Mouse (Mus musculus) MN1 (cell line): ENCODE measurements around the gene E2f3.

Experiments
- DNase-seq: peaks from one replicate; pipeline ENCODE4 v3.0.0-alpha.2; 2016; ENCODE audit warnings: low spot score

The E2f3 gene

DNA sequence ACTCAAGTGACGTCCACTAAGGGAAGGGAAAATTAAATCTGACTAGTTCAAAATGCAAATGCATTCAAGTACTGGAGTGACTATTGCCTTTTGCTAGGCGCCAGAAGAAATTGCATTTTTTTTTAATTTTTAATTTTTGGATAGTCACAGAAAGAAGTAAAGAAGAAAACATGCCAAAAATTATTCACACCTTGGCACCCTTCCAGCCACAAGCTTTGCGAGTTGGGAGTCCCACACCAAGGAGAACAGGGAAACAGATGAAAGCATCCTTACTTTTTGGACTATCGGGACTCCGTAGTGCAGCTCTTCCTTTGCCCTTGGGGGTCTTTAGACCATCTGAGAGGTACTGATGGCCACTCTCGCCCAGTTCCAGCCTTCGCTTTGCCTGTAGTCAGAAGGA is 66.0 kb downstream of the E2f3 start:
- DNase-seq: no peak

GRCm38 (mm10) chr13:29916561-29916960 is 69.3 kb downstream of the E2f3 start:
- DNase-seq: no peak

DNA sequence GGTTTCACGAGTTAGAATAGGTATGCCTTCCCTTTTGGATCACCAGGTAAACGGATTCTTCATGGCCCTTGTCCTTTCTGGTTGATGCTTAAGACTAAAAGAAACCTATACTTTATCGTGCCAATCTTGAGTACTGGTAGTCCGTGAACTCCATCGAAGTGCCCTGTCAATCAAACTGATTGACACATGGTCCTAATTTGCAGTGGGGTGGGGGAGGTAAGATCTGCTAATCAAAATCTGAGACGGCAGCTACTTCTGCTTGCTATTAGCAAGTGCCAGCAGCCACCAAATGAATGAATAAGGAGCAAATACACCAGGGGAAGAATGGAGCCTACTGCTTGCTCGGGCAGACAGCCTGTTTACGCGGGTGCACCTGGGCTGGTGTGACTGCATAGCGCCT is 72.3 kb downstream of the E2f3 start:
- DNase-seq: no peak

DNA sequence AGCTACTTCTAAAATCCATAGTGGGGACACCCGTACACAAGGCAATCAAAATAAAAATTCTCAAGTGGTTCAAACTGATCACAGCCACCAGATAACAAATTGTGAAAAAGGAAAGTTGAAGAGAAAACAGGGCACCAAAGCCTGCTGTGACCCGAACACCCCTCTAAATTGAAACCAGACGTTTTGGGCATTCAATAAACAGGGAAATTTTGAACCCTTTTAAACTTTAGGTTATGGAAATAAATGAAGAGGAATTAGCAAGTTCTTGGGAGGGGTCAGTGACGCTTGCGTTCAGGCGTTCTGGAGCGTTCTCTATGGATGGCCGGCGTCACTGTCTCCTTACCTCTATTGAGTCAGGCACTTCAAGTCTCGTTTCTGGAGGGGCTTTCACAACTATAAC is 72.8 kb downstream of the E2f3 start:
- no peak for DNase-seq

DNA sequence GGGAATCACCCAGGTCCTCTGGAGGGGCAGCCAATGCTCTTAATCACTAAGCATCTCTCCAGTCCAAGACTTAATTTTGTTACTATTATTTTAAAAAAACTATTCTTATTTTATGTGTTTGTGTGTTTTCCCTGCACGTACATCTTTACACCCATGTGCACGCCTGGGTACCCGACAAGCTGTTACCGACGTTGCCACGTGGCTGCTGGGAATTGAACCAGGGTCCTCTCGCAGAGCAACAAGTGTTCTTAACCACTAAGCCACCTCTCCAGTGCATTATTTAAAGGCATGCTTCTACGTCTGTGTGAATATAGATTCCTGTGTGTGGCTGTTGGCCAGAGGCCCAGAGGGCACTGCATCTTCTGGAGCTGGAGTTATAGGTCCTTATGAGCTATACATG is 73.6 kb downstream of the E2f3 start:
- no peak for DNase-seq

DNA sequence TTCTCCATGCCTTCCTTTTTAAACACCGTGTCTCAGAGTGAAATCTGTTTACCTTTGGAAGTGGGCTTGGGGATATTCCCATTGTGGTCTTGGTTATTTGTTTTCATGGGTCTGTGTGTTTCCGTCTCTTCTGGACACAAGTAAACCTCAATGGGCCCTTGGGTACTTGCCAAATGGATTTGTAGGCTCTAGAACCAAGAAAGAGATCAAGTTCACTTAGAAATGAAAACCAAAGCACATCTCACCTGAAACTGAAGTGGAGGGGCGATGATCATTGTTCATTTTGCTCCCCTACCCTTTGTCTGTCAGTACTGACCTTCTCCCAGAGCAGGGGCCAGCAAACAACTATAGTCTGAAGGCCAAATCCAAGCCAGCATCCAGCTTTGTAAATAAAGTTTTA is 74.7 kb downstream of the E2f3 start:
- no peak for DNase-seq

DNA sequence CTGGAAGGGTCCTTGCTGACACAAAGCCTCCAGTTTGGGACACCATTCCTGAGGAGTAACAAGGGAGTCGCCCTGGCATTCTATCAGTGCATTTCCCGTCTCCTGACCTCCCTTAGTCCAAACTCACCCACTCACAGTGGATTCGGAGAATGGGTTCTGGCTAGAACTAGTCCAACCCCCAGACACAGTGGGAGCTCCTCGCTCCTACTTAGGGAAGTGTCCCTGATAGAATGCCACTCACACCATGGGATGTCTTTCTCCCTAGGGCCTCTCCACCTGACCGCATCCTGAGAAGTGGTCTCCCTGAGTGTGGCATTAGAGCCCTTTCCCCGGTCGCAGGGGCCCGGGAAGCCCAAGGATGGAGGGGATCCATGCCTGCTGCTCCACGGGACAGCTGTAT is 77.4 kb downstream of the E2f3 start:
- no peak for DNase-seq

- DNase-seq: no peak
Measured at GRCm38 (mm10) chr13:29907995-29908394, 77.9 kb downstream of the E2f3 start.

DNA sequence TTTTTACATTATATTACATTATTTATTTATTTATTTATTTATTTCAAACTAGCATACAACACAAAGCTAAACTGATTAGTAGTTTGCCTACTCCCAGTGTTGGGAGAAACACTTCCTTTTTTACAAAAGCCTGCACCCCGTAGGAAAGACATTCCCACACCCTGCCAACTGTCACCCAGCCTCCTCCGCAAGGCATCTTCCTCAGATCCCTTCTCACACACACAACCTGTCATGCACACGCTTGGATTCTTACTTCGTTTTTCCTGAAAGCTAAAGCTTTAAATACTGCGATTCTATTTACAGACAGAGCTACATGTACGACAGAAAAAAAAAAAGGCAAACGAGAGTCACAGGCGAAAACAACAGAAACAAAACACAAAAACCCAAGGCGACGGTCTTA is 79.1 kb downstream of the E2f3 start:
- no peak for DNase-seq

- DNase-seq: no peak
Measured at GRCm38 (mm10) chr13:29903341-29903740, 82.5 kb downstream of the E2f3 start.

DNA sequence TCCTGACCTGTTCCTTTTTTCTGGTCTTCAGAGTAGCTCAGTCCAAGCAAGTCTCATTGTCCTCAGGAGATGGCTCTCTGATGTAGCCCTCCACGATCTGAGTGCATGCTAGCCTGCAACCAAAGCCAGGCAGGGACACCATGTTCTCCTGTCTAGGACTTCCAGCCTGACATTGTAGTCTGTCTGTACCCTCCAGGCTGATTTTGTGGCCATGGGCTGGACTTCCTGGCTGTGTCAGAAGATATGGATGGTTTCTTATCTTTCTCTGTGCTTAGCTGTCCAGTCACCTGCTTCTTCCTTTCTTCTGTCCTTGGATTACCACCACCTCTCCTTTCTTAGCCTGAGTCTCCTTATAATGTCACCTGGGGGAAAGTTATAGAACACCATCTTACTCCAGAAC is 83.2 kb downstream of the E2f3 start:
- no peak for DNase-seq

GRCm38 (mm10) chr13:29901641-29902040 is 84.2 kb downstream of the E2f3 start:
- DNase-seq: no peak

DNA sequence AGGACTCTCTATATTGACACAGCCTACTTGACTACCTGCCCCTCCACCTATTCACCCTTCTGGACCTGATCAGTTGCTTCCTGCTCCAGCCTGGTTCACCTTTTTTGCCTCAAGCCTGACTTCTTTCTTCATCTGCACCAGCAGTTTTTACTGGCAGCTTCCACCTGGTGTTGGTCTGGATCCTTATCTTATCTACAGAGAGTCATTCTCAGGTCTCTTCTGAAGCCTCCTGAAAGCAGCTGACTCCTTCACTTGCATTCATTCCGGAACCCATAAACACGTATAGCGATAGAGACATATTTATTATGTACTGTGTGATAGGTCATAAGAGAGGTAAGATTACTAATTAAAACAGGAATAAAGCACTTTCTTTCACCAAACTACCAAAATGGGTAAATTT is 119.1 kb downstream of the E2f3 start:
- no peak for DNase-seq

DNA sequence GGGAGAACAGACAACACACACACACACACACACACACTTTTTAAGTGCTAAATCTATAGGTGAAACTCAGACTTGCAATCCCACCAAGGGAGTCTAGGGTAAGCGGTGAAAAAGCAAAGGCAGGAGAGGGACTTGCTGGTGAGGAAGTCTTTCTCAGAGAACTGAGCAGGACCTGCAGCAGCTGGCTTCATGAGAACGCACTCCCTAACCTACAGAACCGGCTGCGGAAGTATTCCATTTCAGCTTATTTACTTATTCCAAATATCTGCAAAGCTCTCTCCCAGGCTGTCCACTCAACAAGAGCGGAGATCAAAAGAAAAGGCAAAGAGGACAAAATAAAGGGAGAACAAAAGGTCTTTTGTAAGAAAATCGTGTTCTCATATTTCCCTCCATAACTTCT is 121.5 kb downstream of the E2f3 start:
- no peak for DNase-seq

DNA sequence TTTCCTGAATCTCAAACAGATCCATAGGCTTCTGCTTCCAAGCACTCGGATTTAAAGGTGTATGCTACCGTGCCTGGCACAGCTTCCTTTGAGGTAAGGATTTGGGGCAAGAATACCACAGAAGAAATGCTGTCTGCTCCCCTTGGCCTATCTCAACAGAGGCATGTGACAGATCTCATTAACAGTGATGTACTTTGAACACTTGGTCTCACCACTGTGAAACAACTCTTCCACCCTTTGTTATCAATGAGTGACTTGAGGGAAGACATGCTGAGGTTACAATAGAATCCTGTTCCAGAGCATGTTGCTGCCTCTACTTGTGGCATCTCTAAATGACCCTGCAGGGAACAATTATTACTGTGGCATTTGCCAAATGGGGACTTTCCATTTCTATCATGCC is 125.8 kb downstream of the E2f3 start:
- DNase-seq: no peak

- DNase-seq: peak; percentile 69
Measured at GRCm38 (mm10) chr13:29857436-29857835, 128.4 kb downstream of the E2f3 start.
